Mouse (Mus musculus) C2C12 (cell line): ENCODE data around the gene Echdc2.

Source experiments
- CTCF ChIP-seq: IDR thresholded peaks from one replicate; pipeline ENCODE4 v1.5.1; 2011; ENCODE audit not compliant: control insufficient read depth, insufficient read depth, insufficient read length
- USF1 ChIP-seq: IDR thresholded peaks from one replicate; pipeline ENCODE4 v1.6.1; 2011; ENCODE audit warnings: low read depth, mild to moderate bottlenecking, control low read depth, moderate library complexity

GRCm38 (mm10) chr4:108161936-108162335, 3.3 kb upstream of the Echdc2 start:
- TF ChIP-seq USF1: no peak
- no peak for TF ChIP-seq CTCF
